ENCODE assay signal across 23 mouse cellular contexts in the genomic region with DNA sequence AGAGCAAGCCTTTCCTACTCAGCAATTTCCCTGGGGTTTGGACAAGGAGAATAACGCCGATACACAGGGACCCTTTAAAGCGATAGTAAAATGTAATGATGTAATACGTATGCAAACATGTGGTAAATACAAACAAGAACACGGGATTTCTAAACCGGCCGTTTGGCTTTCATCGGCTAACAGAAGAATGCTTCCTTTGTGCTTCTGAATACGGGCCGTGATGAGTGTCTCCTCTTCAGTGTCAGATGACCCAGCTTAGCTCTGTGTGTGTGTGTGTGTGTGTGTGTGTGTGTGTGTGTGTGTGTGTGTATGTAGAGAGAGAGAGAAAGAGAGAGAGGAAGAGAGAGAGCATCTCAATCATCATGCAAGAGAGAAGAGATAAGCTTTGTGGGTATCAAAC. TPM values are rescaled to one million over a fixed set of nuclear protein-coding genes. Genes with fewer than 3 reads are reported as not detected.
DNase-seq lines count a peak whose midpoint lies in the region; ATAC-seq and TF ChIP-seq lines count a peak whose summit lies in the region.
"Had no signal": no experiment of that assay in that cellular context is flagged by ENCODE, and none has a peak within 500 bp of the region (broad histone marks: within the 10 kb centered on the region; RNA-seq: fewer than 3 reads in every experiment).

No protein-coding gene starts in this region.

- H3K27me3 ChIP-seq in hindbrain, embryonic 12.5 days: peaks cover 2% of the 10 kb centered on the region; the same call in 1 of the 2 replicates
- H3K27me3 ChIP-seq in hindbrain, embryonic 10.5 days (ENCODE audit: insufficient read depth, poor library complexity, severe bottlenecking): peaks cover 12% of the 10 kb centered on the region; the same call in 1 of the 2 replicates
- no peaks in the 10 kb centered on the region for H3K27me3 ChIP-seq in midbrain, postnatal 0 days (ENCODE audit: insufficient read depth, low read length)
- no peaks in the 10 kb centered on the region for H3K27me3 ChIP-seq in midbrain, embryonic 11.5 days (ENCODE audit: control insufficient read depth, insufficient read depth, low read length)
- H3K27me3 ChIP-seq in forebrain, postnatal 0 days (ENCODE audit: insufficient read depth, low read length): no peaks in the 10 kb centered on the region
- H3K27me3 ChIP-seq in thymus, adult 2 months (ENCODE audit: control insufficient read depth, insufficient read depth, low read length): no peaks in the 10 kb centered on the region

- H3K27ac ChIP-seq in hindbrain, embryonic 12.5 days: no peak overlapping the region
- H3K27ac ChIP-seq in hindbrain, embryonic 10.5 days: no peak overlapping the region; the same call in 1 of the 2 replicates
- H3K27ac ChIP-seq in midbrain, postnatal 0 days (ENCODE audit: low read depth, low read length): no peak overlapping the region
- H3K27ac ChIP-seq in midbrain, embryonic 11.5 days (ENCODE audit: low read depth, low read length): no peak overlapping the region
- H3K27ac ChIP-seq in forebrain, postnatal 0 days (ENCODE audit: low read depth, low read length): no peak overlapping the region
- no peak overlapping the region for H3K27ac ChIP-seq in thymus, adult 2 months (ENCODE audit: control insufficient read depth, insufficient read depth, low read length)
- H3K27ac ChIP-seq: kidney, postnatal 0 days; layer of hippocampus, adult 2 months; left cerebral cortex, adult 2 months; stomach, postnatal 0 days had no signal

- TF ChIP-seq POLR2A in thymus, adult 2 months (IDR thresholded peaks at IDR 0.05; ENCODE audit: control insufficient read depth, extremely low read depth, insufficient read depth, low read length, poor library complexity): no peak

- H3K36me3 ChIP-seq in hindbrain, embryonic 12.5 days: no peaks in the 10 kb centered on the region
- H3K36me3 ChIP-seq in hindbrain, embryonic 10.5 days: no peaks in the 10 kb centered on the region
- H3K36me3 ChIP-seq in midbrain, postnatal 0 days (ENCODE audit: insufficient read depth, low read length): no peaks in the 10 kb centered on the region
- H3K36me3 ChIP-seq in midbrain, embryonic 11.5 days (ENCODE audit: control insufficient read depth, insufficient read depth, low read length): no peaks in the 10 kb centered on the region
- H3K36me3 ChIP-seq in forebrain, postnatal 0 days (ENCODE audit: insufficient read depth): no peaks in the 10 kb centered on the region
- H3K36me3 ChIP-seq in thymus, adult 2 months (ENCODE audit: control insufficient read depth, insufficient read depth, low read length): no peaks in the 10 kb centered on the region

- H3K4me2 ChIP-seq in hindbrain, embryonic 12.5 days (replicated peaks): 0 out of 2 replicates have a peak overlapping the region, but pooled peaks have one; percentile 17
- no peak overlapping the region for H3K4me2 ChIP-seq in midbrain, postnatal 0 days (ENCODE audit: low read depth, low read length, poor library complexity, severe bottlenecking)
- no peak overlapping the region for H3K4me2 ChIP-seq in midbrain, embryonic 11.5 days
- 0 out of 2 replicates have a peak overlapping the region, but pooled peaks have one; percentile 14 for H3K4me2 ChIP-seq in forebrain, postnatal 0 days (ENCODE audit: low read depth)
- H3K4me2 ChIP-seq: heart, embryonic 11.5 days had no signal

- 55% methylated on average over 10 of the region's 10 CpGs for WGBS in hindbrain, embryonic 12.5 days
- 64% methylated on average over 10 of the region's 10 CpGs for WGBS in hindbrain, embryonic 10.5 days
- 51% methylated on average over 10 of the region's 10 CpGs for WGBS in midbrain, postnatal 0 days
- 74% methylated on average over 10 of the region's 10 CpGs for WGBS in midbrain, embryonic 11.5 days
- 21% methylated on average over 10 of the region's 10 CpGs for WGBS in forebrain, postnatal 0 days
- 96% methylated on average over 10 of the region's 10 CpGs for WGBS in thymus, adult 2 months

- ATAC-seq in hindbrain, embryonic 12.5 days (ENCODE audit: low FRiP score): no peak
- ATAC-seq in midbrain, postnatal 0 days (ENCODE audit: low FRiP score): no peak
- no peak for ATAC-seq in midbrain, embryonic 11.5 days (ENCODE audit: low FRiP score)
- no peak for ATAC-seq in forebrain, postnatal 0 days

- peaks cover 21% of the 10 kb centered on the region for H3K4me1 ChIP-seq in hindbrain, embryonic 12.5 days
- peaks cover 29% of the 10 kb centered on the region for H3K4me1 ChIP-seq in hindbrain, embryonic 10.5 days (replicated peaks)
- H3K4me1 ChIP-seq in midbrain, postnatal 0 days (ENCODE audit: insufficient read depth, low read length): no peaks in the 10 kb centered on the region
- no peaks in the 10 kb centered on the region for H3K4me1 ChIP-seq in midbrain, embryonic 11.5 days (ENCODE audit: control insufficient read depth, insufficient read depth, low read length)
- H3K4me1 ChIP-seq in forebrain, postnatal 0 days (ENCODE audit: insufficient read depth): 0 out of 2 replicates have a peak, but pooled peaks cover 12% of the 10 kb centered on the region
- H3K4me1 ChIP-seq in thymus, adult 2 months (replicated peaks; ENCODE audit: control insufficient read depth, insufficient read depth, low read length): peaks cover 3% of the 10 kb centered on the region; the same call in 1 of the 2 replicates

- no peak for TF ChIP-seq CTCF in midbrain, postnatal 0 days (IDR thresholded peaks at IDR 0.05)
- TF ChIP-seq CTCF in forebrain, postnatal 0 days (IDR thresholded peaks at IDR 0.05; ENCODE audit: low read depth): no peak
- TF ChIP-seq CTCF in thymus, adult 2 months (IDR thresholded peaks at IDR 0.05; ENCODE audit: borderline replicate concordance, control insufficient read depth, extremely low read depth, insufficient read depth, low read length, poor library complexity): no peak

- DNase-seq in hindbrain, embryonic 10.5 days (ENCODE audit: low spot score): no peak
- DNase-seq in midbrain, postnatal 0 days (ENCODE audit: low spot score): peak; percentile 43
- DNase-seq in midbrain, embryonic 11.5 days (ENCODE audit: low spot score, missing footprints): no peak
- peak; percentile 16 for DNase-seq in forebrain, postnatal 0 days
- peak; percentile 30 for DNase-seq in retina, postnatal 7 days (ENCODE audit: low read depth, low spot score)
- no peak for DNase-seq in thymus, adult 2 months
- DNase-seq in T-cell, adult 2 months (ENCODE audit: low spot score): no peak
- DNase-seq: adrenal gland, adult 2 months; B cell, adult 2 months; cerebellum, postnatal 14 days; heart, postnatal 10 days; kidney, adult 18-20 months; left cerebral cortex, postnatal 4 days; liver; lung, postnatal 10 days; right cerebral cortex, adult 18-20 months; thymus, postnatal 14 days had no signal

- H3K9ac ChIP-seq in hindbrain, embryonic 12.5 days: no peak overlapping the region
- no peak overlapping the region for H3K9ac ChIP-seq in midbrain, postnatal 0 days (replicated peaks; ENCODE audit: low read length, poor library complexity, severe bottlenecking)
- H3K9ac ChIP-seq in midbrain, embryonic 11.5 days (ENCODE audit: low read length): no peak overlapping the region
- H3K9ac ChIP-seq in forebrain, postnatal 0 days: no peak overlapping the region

- no peaks in the 10 kb centered on the region for H3K9me3 ChIP-seq in hindbrain, embryonic 12.5 days (replicated peaks)
- H3K9me3 ChIP-seq in hindbrain, embryonic 10.5 days: no peaks in the 10 kb centered on the region
- H3K9me3 ChIP-seq in midbrain, postnatal 0 days (ENCODE audit: low read length): no peaks in the 10 kb centered on the region
- H3K9me3 ChIP-seq in midbrain, embryonic 11.5 days (ENCODE audit: control insufficient read depth, low read length): no peaks in the 10 kb centered on the region
- H3K9me3 ChIP-seq in forebrain, postnatal 0 days (ENCODE audit: low read length): no peaks in the 10 kb centered on the region

- no peak overlapping the region for H3K4me3 ChIP-seq in hindbrain, embryonic 12.5 days
- H3K4me3 ChIP-seq in hindbrain, embryonic 10.5 days: no peak overlapping the region
- H3K4me3 ChIP-seq in midbrain, postnatal 0 days (ENCODE audit: low read depth, low read length): no peak overlapping the region
- H3K4me3 ChIP-seq in midbrain, embryonic 11.5 days (ENCODE audit: low read depth, low read length): no peak overlapping the region
- no peak overlapping the region for H3K4me3 ChIP-seq in forebrain, postnatal 0 days (ENCODE audit: low read depth, low read length)
- H3K4me3 ChIP-seq in thymus, adult 2 months (ENCODE audit: control insufficient read depth, insufficient read depth, low read length): no peak overlapping the region
- H3K4me3 ChIP-seq: layer of hippocampus, adult 2 months; left cerebral cortex, adult 2 months had no signal

RNA-seq across cellular contexts. Expression of a gene that starts 27.7 kb away (rescaled TPM):
- 76.2 and 78.4 TPM in 2 replicates for polyA plus RNA-seq in hindbrain, embryonic 12.5 days (2016; fragmentation: Nextera tagmentation; extraction: Ambion mirVana)
- polyA plus RNA-seq in hindbrain, embryonic 10.5 days (2016; fragmentation: Nextera tagmentation; extraction: Ambion mirVana): 33.3 and 47.9 TPM in 2 replicates
- 40.9 and 49.2 TPM in 2 replicates for total RNA-seq in midbrain, postnatal 0 days (2014; rRNA removed)
- 37.7 and 38.8 TPM in 2 replicates for polyA plus RNA-seq in midbrain, postnatal 0 days (2015; fragmentation: Nextera tagmentation; extraction: Ambion mirVana)
- polyA plus RNA-seq in midbrain, embryonic 11.5 days (2014; fragmentation: Nextera tagmentation; extraction: Ambion mirVana): 59.0 and 59.1 TPM in 2 replicates
- total RNA-seq in forebrain, postnatal 0 days (2014; rRNA removed): 37.0 and 48.4 TPM in 2 replicates
- polyA plus RNA-seq in forebrain, postnatal 0 days (2015; fragmentation: Nextera tagmentation; extraction: Ambion mirVana): 42.2 and 48.9 TPM in 2 replicates
- 29.1 and 31.9 TPM in 2 replicates for polyA plus RNA-seq in thymus, adult 2 months (2012; rRNA removed)

Comparison
In these comparisons a context has a peak if more than half of its experiments do, and no peak if none do; other contexts are left out.
1. DNase-seq: peak in midbrain, postnatal 0 days (single experiment), forebrain, postnatal 0 days (single experiment) and retina, postnatal 7 days (single experiment); none in hindbrain, embryonic 10.5 days (single experiment), midbrain, embryonic 11.5 days (single experiment), thymus, adult 2 months (single experiment) and T-cell, adult 2 months (single experiment).
2. H3K4me2 ChIP-seq: peak in hindbrain, embryonic 12.5 days (single experiment) and forebrain, postnatal 0 days (single experiment); none in midbrain, postnatal 0 days (single experiment) and midbrain, embryonic 11.5 days (single experiment).